Mouse (Mus musculus) heart, adult 2 months (tissue): ENCODE measurements around the gene Ppm1n.

ENCODE experiments used
- CTCF ChIP-seq: fragments of 200-600 bp; IDR thresholded peaks from 2 replicates; pipeline ENCODE4 v1.8.1; 2022; ENCODE audit warnings: antibody characterized with exemption, mild to moderate bottlenecking, moderate library complexity
- EP300 ChIP-seq: fragments of 200-500 bp; IDR thresholded peaks from 2 replicates; pipeline ENCODE4 v1.6.1; 2011; ENCODE audit warnings: low read depth, low read length, control low read depth; ENCODE audit not compliant: insufficient read depth
- POLR2A ChIP-seq: fragments of 200-500 bp; IDR thresholded peaks from 2 replicates; pipeline ENCODE4 v1.6.1; 2011; ENCODE audit warnings: mild to moderate bottlenecking, low read depth, low read length, control low read depth; ENCODE audit not compliant: insufficient read depth

DNA sequence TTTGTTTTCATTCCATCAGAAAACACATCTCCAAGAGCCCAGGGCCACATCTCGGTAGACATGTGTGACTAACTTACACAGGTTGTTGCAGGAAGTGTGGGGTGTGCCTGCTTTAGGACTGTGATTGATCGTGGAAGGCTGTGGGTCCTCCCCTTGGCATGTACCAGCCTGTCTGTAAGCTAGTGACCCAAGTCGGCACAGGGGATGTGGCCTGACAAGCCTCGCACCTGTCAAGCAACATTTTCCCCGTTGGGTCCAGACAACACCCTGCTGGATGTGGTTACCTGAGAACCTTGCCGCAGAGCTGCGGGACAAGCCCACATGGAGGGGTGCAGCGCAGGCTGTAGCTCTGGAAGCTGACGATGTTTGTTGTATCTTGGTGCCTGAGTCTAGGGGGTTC lies 42.6 kb upstream of the Ppm1n start:
- TF ChIP-seq EP300 = no peak
- no peak for TF ChIP-seq CTCF
- TF ChIP-seq POLR2A = no peak
